Mouse (Mus musculus) megakaryocyte, embryonic 14.5 days (primary cell): Measurements from ENCODE around the gene Thrap3.

ENCODE experiments used
- FLI1 ChIP-seq: IDR thresholded peaks from 2 replicates; pipeline ENCODE4 v1.6.1; 2012; ENCODE audit warnings: low read length, inconsistent platforms, mixed read lengths
- GATA1 ChIP-seq: IDR thresholded peaks from 3 replicates; pipeline ENCODE4 v1.6.1; 2012; ENCODE audit warnings: mixed read lengths, low read length, inconsistent platforms, borderline replicate concordance

DNA sequence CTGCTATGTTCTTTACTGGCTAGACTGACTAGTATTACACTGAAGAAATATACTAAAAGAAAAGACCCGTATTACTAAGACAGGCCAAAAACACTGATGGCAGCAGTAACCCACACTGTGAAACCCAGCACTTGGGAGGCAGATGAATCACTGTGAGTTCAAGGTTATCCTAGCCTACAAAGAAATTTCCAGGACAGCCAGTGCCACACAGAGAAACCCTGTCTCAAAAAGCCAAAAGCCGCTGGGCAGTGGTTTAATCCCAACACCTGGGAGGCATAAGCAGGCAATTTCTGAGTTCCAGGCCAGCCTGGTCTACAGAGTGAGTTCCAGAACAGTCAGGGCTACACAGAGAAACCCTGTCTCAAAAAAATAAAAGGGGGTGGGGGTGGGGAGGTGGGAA, 11.9 kb downstream of the Thrap3 start:
- TF ChIP-seq GATA1, result no peak
- TF ChIP-seq FLI1, result no peak
